Mouse (Mus musculus) liver, postnatal 0 days (tissue): ENCODE measurements around the gene Rab6b. TPM values are rescaled to one million over a fixed set of nuclear protein-coding genes. Genes with fewer than 3 reads are reported as not detected.
"Not testable (repeated sequence)": the region's sequence is repeated elsewhere in the genome, so short reads cannot be mapped to it uniquely, and the experiment has no call there.

ENCODE experiments used
- ATAC-seq: fragments of 200-750 bp; cut with Nextera tagmentation; 2 replicates; pipeline ENCODE4 v1.8.0; 2017; ENCODE audit warnings: mild to moderate bottlenecking, moderate library complexity
- DNase-seq: peaks from one replicate; pipeline ENCODE4 v3.0.0-alpha.2; 2016
- H3K27ac ChIP-seq: fragments of 300-500 bp; sonication (generic); 2 replicates; pipeline ENCODE4 v1.5.1; 2014; ENCODE audit warnings: antibody characterized with exemption, moderate library complexity, mild to moderate bottlenecking, low read depth
- H3K27me3 ChIP-seq: fragments of 300-500 bp; sonication (generic); 2 replicates; pipeline ENCODE4 v1.6.1; 2014; ENCODE audit warnings: low read length, control low read depth, mixed read lengths; ENCODE audit not compliant: insufficient read depth
- H3K36me3 ChIP-seq: fragments of 300-500 bp; sonication (generic); replicated peaks from 2 replicates; pipeline ENCODE4 v1.6.1; 2014; ENCODE audit warnings: mild to moderate bottlenecking, control low read depth, low read length, moderate library complexity, mixed read lengths; ENCODE audit not compliant: insufficient read depth
- H3K4me1 ChIP-seq: fragments of 300-500 bp; sonication (generic); 2 replicates; pipeline ENCODE4 v1.6.1; 2014; ENCODE audit warnings: antibody characterized with exemption, mild to moderate bottlenecking, control low read depth; ENCODE audit not compliant: insufficient read depth
- H3K4me2 ChIP-seq: fragments of 300-500 bp; sonication (generic); 2 replicates; pipeline ENCODE4 v1.6.1; 2014; ENCODE audit warnings: low read depth, mild to moderate bottlenecking, low read length, moderate library complexity, mixed read lengths
- H3K4me3 ChIP-seq: fragments of 300-500 bp; sonication (generic); 2 replicates; pipeline ENCODE4 v1.5.1; 2014; ENCODE audit warnings: low read depth, low read length
- H3K9ac ChIP-seq: fragments of 300-500 bp; sonication (generic); replicated peaks from 2 replicates; pipeline ENCODE4 v1.6.1; 2014; ENCODE audit warnings: mild to moderate bottlenecking, moderate library complexity
- H3K9me3 ChIP-seq: fragments of 300-500 bp; sonication (generic); 2 replicates; pipeline ENCODE4 v1.6.1; 2016; ENCODE audit warnings: mild to moderate bottlenecking, control low read depth, low read length, mixed read lengths
- CTCF ChIP-seq: sonication (generic); IDR thresholded peaks from 2 replicates; pipeline ENCODE4 v1.5.1; 2016; ENCODE audit warnings: antibody characterized with exemption, low read depth
- EP300 ChIP-seq: IDR thresholded peaks from 2 replicates; pipeline ENCODE4 v1.6.1; 2016; ENCODE audit warnings: antibody characterized with exemption, low read depth, mild to moderate bottlenecking
- WGBS: fragments of 180-500 bp; shearing (Covaris S2); extraction: QIAGEN DNeasy Blood & Tissue Kit; methylation state at CpG from one replicate; pipeline ENCODE4 v1.1.7; 2014; ENCODE audit not compliant: insufficient replicate concordance; 5-methylcytosine and 5-hydroxymethylcytosine counted together
- polyA plus RNA-seq: library from polyadenylated mRNA; unstranded; fragments of >200 nt; fragmentation: Nextera tagmentation; extraction: Ambion mirVana; gene quantifications from 2 replicates; pipeline ENCODE4 v1.2.1, GENCODE M21; 2015

Rab6b gene
- polyA plus RNA-seq, 1 experiment from 2014 or later = 0.26 TPM

DNA sequence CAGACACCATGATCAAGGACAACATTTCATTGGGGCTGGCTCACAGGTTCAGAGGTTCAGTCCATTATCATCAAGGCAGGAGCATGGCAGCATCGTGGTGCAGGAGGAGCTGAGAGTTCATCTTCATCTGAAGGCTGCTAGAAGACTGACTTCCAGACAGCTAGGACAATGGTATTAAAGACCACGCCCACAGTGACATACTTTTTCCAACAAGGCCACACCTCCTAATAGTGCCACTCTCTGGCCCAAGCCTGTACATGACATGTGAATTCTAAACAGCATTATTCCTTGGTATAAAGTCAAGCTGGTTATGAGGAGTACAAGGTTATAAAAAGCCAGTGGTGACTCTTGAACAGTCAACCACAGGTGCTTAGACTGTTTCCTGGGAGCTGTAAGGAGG, 43.0 kb downstream of the Rab6b start:
- H3K4me2 ChIP-seq = no peak overlapping the region
- TF ChIP-seq EP300 (no peak), CTCF (no peak)
- no peak for ATAC-seq
- no peaks in the 10 kb centered on the region for H3K27me3 ChIP-seq
- WGBS = 54% methylated on average over 2 of the region's 2 CpGs
- DNase-seq = no peak
- no peaks in the 10 kb centered on the region for H3K9me3 ChIP-seq
- no peak overlapping the region for H3K4me3 ChIP-seq
- H3K36me3 ChIP-seq = no peaks in the 10 kb centered on the region
- H3K4me1 ChIP-seq = no peaks in the 10 kb centered on the region
- H3K9ac ChIP-seq = no peak overlapping the region
- no peak overlapping the region for H3K27ac ChIP-seq

GRCm38 (mm10) chr9:103155158-103155557, 43.6 kb downstream of the Rab6b start:
- not testable (repeated sequence) for H3K4me2 ChIP-seq, H3K4me3 ChIP-seq, H3K36me3 ChIP-seq, DNase-seq, H3K27ac ChIP-seq, H3K4me1 ChIP-seq, H3K27me3 ChIP-seq, ATAC-seq, H3K9me3 ChIP-seq, H3K9ac ChIP-seq
- 82% methylated on average over 7 of the region's 7 CpGs for WGBS

- Histone ChIP-seq H3K4me2 (no peak overlapping the region), H3K27ac (no peak overlapping the region), H3K36me3 (no peaks in the 10 kb centered on the region), H3K9ac (no peak overlapping the region), H3K27me3 (no peaks in the 10 kb centered on the region), H3K9me3 (no peaks in the 10 kb centered on the region), H3K4me3 (no peak overlapping the region), H3K4me1 (no peaks in the 10 kb centered on the region)
- TF ChIP-seq EP300 = no peak
- no peak for TF ChIP-seq CTCF
- ATAC-seq (no peak), DNase-seq (no peak)
- 72% methylated on average over 15 of the region's 15 CpGs for WGBS
These were observed 52.2 kb downstream of the Rab6b start for GRCm38 (mm10) chr9:103163806-103164205.

DNA sequence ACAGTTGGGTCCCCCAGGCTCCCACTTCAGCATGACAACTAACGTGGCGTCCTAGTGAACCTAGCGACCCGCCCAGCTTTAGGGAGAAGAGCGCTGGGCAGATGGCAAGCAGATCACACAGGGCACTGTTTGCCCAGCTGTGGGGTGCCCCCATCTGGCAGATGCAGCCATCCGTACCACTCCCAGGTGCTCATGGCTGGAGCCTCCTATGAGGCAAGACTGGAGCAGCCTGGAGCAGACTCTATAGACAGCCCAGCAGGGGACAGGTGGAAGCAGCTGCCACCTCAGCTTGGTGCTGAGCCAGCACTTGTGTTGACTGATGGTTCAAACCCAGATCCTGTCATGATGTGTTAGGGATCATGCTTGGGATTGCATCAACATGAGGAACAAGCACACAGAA, 56.5 kb downstream of the Rab6b start:
- no peak overlapping the region for H3K4me2 ChIP-seq
- H3K9ac ChIP-seq = no peak overlapping the region
- no peaks in the 10 kb centered on the region for H3K9me3 ChIP-seq
- H3K4me1 ChIP-seq = no peaks in the 10 kb centered on the region
- H3K27ac ChIP-seq = no peak overlapping the region
- no peak for ATAC-seq
- H3K36me3 ChIP-seq = no peaks in the 10 kb centered on the region
- TF ChIP-seq EP300 (no peak), CTCF (no peak)
- H3K4me3 ChIP-seq = no peak overlapping the region
- H3K27me3 ChIP-seq = no peaks in the 10 kb centered on the region
- no peak for DNase-seq
- 73% methylated on average over 6 of the region's 6 CpGs for WGBS

GRCm38 (mm10) chr9:103168771-103169170, 57.2 kb downstream of the Rab6b start:
- DNase-seq = no peak
- Histone ChIP-seq H3K27me3 (no peaks in the 10 kb centered on the region), H3K4me2 (no peak overlapping the region), H3K4me1 (no peaks in the 10 kb centered on the region), H3K9me3 (no peaks in the 10 kb centered on the region), H3K9ac (no peak overlapping the region), H3K27ac (no peak overlapping the region), H3K36me3 (no peaks in the 10 kb centered on the region), H3K4me3 (no peak overlapping the region)
- 75% methylated on average over 7 of the region's 7 CpGs for WGBS
- TF ChIP-seq CTCF = no peak
- no peak for TF ChIP-seq EP300
- no peak for ATAC-seq

DNA sequence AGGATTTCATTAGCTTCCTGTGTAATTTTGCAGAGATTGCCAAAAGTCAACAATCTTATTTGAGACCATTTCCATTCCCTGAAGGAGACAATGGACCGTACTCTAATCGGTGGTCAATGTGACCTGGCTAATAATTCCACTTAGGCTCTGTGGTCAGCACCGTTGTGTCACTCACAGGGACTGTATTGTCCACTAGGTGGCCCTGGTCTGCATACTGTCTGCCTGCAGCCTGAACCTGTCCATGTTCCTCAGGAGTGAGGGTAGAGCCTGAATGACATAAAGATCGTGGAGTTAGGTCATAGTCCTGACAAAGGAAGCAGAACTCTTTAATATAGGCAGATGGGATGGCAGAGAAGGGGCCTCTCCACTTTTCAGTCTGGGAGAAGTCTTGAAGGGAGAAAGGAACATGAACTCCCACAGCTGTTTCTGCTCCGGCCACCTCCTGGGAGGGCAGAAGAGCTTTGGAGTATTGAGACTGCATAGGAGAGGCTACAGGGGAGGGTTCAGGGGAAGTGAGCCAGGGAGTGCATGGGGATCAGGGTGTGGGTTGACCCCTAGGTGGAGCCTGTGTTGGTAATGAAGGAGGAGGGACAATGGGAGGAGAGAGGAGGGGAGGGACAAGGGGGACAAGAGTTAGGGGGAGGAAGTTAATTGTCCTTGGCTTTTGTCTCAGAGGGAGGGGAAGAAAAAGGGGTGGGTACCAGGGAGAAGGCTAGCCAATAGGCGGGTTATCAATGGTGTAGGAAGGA, 63.4 kb downstream of the Rab6b start:
- Histone ChIP-seq H3K4me1 (no peaks in the 10 kb centered on the region; the same call in 1 of the 2 replicates), H3K4me3 (no peak overlapping the region), H3K36me3 (no peaks in the 10 kb centered on the region), H3K27me3 (no peaks in the 10 kb centered on the region), H3K9me3 (no peaks in the 10 kb centered on the region), H3K4me2 (no peak overlapping the region), H3K27ac (no peak overlapping the region), H3K9ac (no peak overlapping the region)
- TF ChIP-seq CTCF (peak; percentile 76), EP300 (no peak)
- ATAC-seq = peak; percentile 62; the same call in 1 of the 2 replicates
- peak; percentile 40 for DNase-seq
- WGBS = 55% methylated on average over 6 of the region's 6 CpGs
